Mouse (Mus musculus) cortical plate, adult 2 months (tissue): Measurements from ENCODE around the gene Lsamp. TPM values are rescaled to one million over a fixed set of nuclear protein-coding genes. Genes with fewer than 3 reads are reported as not detected.

Experiments
- H3K27ac ChIP-seq: fragments of 200-500 bp; 2 replicates; pipeline ENCODE4 v1.5.1; 2012; ENCODE audit warnings: low read length, control low read depth, inconsistent platforms; ENCODE audit not compliant: insufficient read depth
- H3K4me1 ChIP-seq: fragments of 200-500 bp; 2 replicates; pipeline ENCODE4 v1.6.1; 2011; ENCODE audit warnings: low read length; ENCODE audit not compliant: control insufficient read depth, insufficient read depth
- H3K4me3 ChIP-seq: fragments of 200-500 bp; 2 replicates; pipeline ENCODE4 v1.5.1; 2011; ENCODE audit warnings: mild to moderate bottlenecking, low read length, control low read depth; ENCODE audit not compliant: insufficient read depth
- CTCF ChIP-seq: fragments of 200-500 bp; IDR thresholded peaks from 2 replicates; pipeline ENCODE4 v1.5.1; 2011; ENCODE audit warnings: mild to moderate bottlenecking, control low read depth, low read length; ENCODE audit not compliant: insufficient read depth; ENCODE audit errors: extremely low read depth
- POLR2A ChIP-seq: fragments of 200-500 bp; IDR thresholded peaks from 2 replicates; pipeline ENCODE4 v1.6.1; 2011; ENCODE audit warnings: mild to moderate bottlenecking, low read length, control low read depth; ENCODE audit not compliant: insufficient read depth; ENCODE audit errors: extremely low read depth
- polyA plus RNA-seq: library from polyadenylated mRNA; depleted of rRNA; stranded (reverse); fragments of >200 nt; gene quantifications from 2 replicates; pipeline ENCODE4 v1.2.3, GENCODE M21; 2012

Lsamp gene
- polyA plus RNA-seq, 1 experiment, result 99.8 TPM

DNA sequence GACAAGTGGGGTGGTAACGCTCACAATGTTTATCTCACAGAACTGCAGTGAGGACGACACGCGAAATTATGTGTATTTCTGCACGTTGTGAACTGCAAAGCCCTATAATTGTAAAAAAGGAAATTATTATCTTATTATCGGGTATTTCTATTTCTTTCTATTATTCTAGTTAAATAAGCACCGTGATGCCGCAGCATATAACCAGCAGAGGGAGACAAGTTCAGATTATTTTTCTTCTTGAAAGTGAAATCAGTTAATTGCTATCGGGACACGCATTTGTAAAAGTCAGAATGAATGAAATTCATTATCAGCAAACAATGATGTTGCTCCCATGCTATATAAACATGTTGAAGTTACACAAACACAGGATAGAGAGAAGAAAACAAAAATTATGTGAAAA, 1540.1 kb downstream of the Lsamp start:
- Histone ChIP-seq H3K4me1 (no peaks in the 10 kb centered on the region; the same call in 1 of the 2 replicates), H3K4me3 (no peak overlapping the region), H3K27ac (no peak overlapping the region)
- TF ChIP-seq CTCF, result no peak
- no peak for TF ChIP-seq POLR2A

DNA sequence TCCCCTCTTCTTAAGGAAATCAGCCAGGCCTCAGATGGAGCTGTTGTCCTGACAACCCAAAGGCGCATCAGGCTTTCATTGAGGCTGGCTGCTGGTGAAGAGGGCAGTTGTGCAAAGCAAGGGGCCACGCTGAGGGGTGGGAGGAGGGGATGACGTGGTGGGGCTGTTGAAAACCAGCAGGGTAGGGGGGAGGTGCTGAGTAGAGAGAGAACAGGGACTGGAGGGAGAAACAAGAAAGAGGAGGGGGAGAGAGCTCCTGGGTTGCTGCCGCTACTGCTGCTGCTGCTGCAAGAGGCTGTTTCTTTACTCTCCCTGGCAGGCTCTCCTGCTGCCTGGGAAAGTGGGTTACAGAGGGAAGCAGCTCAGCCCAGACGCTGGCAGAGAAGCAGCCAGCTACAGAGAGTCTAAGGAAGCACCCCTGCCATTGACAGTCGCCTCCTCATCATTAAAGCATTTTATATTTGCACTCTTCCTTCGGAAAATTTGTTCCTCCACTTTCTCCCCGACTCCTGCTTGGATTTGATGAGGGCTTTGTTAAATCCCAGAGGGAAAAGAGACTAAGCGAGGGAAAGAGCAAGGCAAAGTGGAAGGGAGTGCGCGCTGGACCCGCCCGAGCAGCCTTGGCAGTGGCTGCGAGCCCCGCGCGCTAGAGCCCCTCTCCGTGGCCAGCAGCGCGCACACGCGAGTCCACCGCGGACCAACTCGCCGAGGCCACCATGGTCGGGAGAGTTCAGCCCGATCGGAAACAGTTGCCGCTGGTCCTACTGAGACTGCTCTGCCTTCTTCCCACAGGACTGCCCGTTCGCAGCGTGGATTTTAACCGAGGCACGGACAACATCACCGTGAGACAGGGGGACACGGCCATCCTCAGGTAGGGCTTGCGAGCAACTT, 1548.7 kb downstream of the Lsamp start:
- peaks cover 3% of the 10 kb centered on the region for H3K4me1 ChIP-seq
- TF ChIP-seq CTCF (no peak), POLR2A (peak; percentile 76; the same call in 1 of the 2 replicates)
- peak overlapping the region; percentile 68 for H3K27ac ChIP-seq
- H3K4me3 ChIP-seq, result peak overlapping the region; percentile 94

DNA sequence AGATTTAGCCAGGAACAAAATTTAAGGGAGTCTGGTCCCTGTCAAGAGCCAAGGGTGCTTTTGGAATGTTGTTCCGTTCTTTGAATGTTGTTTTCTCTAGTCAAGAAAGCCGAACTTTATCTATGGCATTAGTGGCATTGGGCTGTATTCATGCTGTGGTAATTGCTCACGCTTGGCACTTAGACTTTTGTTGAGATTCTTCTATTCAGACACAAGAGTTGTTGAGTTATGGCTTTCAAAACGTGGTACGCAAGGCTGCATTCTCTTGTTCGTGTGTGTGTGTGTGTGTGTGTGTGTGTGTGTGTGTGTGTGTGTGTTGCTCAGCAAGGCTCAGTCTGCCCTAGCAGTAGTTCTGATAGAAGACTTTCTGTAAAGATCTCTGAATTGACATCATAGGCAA, 1549.5 kb downstream of the Lsamp start:
- Histone ChIP-seq H3K4me3 (peak overlapping the region; percentile 94), H3K27ac (peak overlapping the region; percentile 68), H3K4me1 (peaks cover 5% of the 10 kb centered on the region)
- TF ChIP-seq POLR2A (no peak), CTCF (no peak)

DNA sequence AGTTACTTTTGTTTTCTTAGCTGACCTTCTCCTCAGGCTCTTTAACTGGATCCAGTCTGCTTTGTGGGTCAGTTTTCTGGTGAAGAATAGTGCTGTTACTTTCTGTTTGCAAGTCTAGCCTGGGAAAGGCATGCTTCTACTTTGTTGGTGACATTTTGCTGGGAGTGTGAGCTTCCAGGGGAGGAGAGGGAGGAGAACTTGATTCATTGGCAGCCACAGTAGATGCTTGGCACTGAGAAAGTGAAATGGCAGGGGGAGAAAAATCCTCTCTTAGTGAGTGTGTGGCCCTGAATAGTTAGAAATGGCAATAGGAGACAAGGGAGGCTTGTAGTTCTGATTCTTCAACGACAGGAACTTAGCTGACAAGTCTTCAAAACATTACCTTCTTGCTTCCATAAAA, 1551.6 kb downstream of the Lsamp start:
- peak overlapping the region; percentile 94; the same call in 1 of the 2 replicates for H3K4me3 ChIP-seq
- H3K4me1 ChIP-seq, result peaks cover 5% of the 10 kb centered on the region
- no peak overlapping the region for H3K27ac ChIP-seq
- TF ChIP-seq POLR2A (0 out of 2 replicates have a peak, but pooled peaks have one; percentile 17), CTCF (no peak)

DNA sequence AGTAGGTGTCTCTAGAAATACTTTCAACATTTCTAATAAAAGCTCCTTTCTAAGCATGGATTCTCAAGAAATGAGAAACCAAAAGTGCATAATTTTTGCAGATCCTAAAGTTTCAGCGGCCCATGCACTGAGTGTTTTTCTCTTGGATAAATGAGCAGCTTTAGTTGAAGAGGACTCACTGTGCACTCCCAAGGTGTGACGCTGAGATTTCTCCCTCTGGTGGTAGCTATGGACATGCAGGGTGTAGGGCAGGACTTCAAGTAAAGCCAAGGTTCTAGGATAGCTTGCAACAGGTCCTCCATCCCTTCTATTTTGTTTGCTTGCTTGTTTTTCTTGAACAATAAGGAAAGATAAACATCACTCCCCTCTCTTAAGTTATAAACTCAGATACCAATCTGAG, 1558.5 kb downstream of the Lsamp start:
- TF ChIP-seq POLR2A, result no peak
- no peak for TF ChIP-seq CTCF
- no peak overlapping the region for H3K27ac ChIP-seq
- peaks cover 3% of the 10 kb centered on the region for H3K4me1 ChIP-seq
- H3K4me3 ChIP-seq, result no peak overlapping the region

DNA sequence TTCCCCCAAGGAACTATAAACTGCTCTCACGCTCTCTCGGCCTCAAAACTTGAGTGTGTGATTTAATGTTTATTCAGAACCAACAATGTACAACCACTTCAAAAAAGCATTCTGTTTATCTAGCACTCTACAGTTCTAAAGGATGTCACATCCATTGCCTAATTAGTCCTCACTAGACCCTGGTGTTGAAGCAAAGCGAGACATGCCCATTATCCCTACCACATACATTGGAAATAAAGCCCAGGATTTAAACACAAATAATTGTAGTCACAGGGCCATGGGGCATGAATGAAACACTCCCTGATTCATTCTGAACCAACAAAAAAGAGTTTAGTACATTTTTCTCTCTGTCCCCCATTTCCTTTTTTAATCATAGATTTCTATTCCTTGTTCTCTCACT, 1567.0 kb downstream of the Lsamp start:
- H3K27ac ChIP-seq, result 0 out of 2 replicates have a peak overlapping the region, but pooled peaks have one; percentile 86
- peaks cover 2% of the 10 kb centered on the region; the same call in 1 of the 2 replicates for H3K4me1 ChIP-seq
- TF ChIP-seq POLR2A, result no peak
- no peak for TF ChIP-seq CTCF
- H3K4me3 ChIP-seq, result no peak overlapping the region

DNA sequence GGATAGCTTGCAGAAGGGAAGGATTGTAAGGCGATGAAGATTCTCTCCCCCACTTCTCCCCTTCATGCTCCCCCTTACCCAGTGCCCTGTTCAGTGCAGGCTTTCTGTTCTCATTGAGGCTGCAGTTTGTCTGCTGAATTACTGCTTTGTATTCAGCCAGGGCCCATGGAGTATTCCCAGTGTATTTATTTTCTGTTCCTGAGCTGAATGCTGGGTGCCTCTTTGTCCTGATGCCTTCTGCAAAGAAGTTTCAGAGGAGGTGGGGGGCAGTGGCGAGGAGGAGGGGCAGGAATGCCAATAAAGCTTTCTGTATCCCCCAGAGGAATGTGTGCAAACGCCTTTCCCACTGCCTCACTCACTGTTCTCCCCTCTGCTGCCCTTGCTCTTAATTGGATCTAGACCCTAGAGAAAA, 1567.7 kb downstream of the Lsamp start:
- peak overlapping the region; percentile 86; the same call in 1 of the 2 replicates for H3K27ac ChIP-seq
- peaks cover 2% of the 10 kb centered on the region; the same call in 1 of the 2 replicates for H3K4me1 ChIP-seq
- TF ChIP-seq POLR2A (no peak), CTCF (no peak)
- H3K4me3 ChIP-seq, result no peak overlapping the region

DNA sequence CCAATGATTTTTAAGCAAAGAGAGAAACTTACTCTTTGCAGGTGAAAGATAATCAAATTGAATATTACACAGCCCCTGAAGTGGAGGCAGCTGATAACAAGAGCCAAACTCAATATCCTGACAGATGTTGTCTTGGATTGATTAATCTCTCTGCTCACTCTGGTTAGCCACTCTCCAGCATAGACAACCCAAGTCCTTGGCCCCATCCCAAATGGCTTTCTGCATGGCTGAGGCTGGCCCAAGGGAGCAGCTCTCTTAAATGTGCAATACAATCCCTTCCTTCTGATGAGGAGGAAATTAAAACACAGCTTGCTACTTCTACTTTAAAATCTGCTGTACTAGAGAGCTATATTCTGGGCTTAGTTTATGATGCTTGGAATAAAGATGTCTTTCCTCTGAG, 1572.9 kb downstream of the Lsamp start:
- Histone ChIP-seq H3K4me3 (no peak overlapping the region), H3K4me1 (no peaks in the 10 kb centered on the region), H3K27ac (no peak overlapping the region)
- TF ChIP-seq POLR2A (no peak), CTCF (no peak)

DNA sequence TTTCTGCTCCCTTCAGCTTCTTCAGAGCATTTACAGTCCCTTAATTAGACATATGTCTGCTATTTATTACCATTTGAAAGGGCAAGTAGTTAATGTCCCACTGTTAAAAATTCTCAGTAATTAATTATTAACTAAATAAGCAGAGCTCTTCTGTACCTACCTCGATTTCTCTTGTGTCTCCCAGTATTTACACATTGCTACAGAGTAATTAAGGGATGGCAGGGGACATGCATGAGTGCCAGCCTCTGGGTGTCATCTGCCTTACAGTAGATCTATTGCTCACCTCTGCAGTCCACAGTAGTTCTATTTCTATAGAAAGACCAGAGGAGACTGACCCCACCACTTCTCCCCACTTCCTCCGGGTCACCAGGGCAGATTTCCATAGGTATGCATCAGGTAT, 1581.1 kb downstream of the Lsamp start:
- H3K27ac ChIP-seq, result no peak overlapping the region
- TF ChIP-seq POLR2A, result no peak
- no peak for TF ChIP-seq CTCF
- H3K4me1 ChIP-seq, result no peaks in the 10 kb centered on the region; the same call in 1 of the 2 replicates
- H3K4me3 ChIP-seq, result no peak overlapping the region
